Mouse (Mus musculus): ENCODE results near the gene Pla2g5.

Pla2g5 gene

DNA sequence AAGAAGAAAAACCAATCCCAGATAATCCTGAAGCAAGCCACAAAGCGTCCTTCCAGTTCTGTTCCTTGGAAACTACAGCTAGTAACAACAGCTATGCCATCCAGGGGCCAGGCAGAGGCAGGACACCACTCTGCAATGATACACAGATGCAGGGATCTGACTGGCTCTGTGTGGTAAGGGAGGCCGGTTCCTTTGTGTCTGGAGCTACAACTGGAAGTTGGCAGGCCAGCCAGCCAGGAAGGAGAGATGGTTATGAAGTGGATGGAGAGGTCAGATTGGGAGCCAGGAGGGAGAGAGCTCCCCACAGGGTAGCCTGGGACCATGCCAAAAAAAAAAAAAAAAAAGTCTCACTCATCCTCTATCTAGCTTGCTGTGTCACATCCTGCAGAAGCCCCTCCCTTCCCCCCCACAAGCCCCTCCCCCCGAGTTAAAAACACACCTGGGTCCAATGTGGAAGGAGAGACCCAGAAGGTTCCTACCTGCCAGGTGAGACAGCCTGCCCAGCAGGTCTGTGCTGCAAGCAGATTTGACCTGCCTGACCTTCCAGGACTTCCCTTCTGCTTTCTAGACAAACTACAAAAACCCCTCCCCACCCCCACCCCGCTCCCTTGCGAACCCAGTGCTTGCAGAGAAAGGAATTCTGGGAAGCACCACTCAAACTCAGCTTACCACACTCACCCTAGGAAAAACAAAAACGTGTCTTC lies 66.6 kb downstream of the Pla2g5 start:
- DNase-seq (ENCODE audit: low spot score in 2 of 2) = no peak

DNA sequence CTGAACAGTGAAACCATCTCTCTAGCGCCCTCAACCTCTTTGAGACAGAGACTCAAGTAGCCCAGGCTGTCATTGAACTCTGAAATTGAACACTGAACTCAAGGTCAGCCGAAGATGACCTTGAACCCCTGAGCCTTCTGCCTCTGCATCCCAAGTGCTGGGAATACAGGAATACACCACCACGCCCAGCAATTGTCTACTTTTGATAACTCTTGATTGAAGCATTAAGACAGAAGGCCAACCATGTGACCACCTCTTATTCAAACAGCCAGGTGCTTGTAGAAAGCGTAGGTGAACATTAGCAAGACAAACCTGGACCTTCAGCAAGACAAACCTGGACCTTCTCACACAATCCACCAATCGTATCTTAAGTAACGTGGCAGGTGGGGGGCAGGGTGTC lies 68.9 kb downstream of the Pla2g5 start:
- no peak for DNase-seq (ENCODE audit: low spot score in 2 of 2)

- no peak for DNase-seq (ENCODE audit: low spot score in 2 of 2)
Measured at GRCm38 (mm10) chr4:138793276-138793675, 70.0 kb downstream of the Pla2g5 start.

DNA sequence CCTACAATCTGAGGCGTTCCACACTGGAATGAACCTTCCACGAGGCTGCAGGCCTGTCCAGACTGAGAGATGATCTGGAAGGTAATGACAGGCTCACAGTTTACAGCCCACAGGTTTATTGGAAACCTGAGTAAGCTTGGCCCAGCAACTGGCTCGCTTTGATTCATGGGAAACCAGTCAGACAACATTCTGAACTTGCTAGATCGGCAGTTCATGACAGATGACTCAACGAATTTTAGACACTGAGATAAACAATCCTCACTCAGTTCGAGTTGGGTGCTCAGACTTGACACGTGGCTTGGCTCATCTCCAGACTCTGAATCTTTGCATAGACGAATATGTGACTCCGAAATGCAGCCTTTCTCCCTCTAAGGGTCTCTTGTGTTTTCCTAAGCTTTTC lies 70.7 kb downstream of the Pla2g5 start:
- no peak for DNase-seq (ENCODE audit: low spot score in 2 of 2)

DNA sequence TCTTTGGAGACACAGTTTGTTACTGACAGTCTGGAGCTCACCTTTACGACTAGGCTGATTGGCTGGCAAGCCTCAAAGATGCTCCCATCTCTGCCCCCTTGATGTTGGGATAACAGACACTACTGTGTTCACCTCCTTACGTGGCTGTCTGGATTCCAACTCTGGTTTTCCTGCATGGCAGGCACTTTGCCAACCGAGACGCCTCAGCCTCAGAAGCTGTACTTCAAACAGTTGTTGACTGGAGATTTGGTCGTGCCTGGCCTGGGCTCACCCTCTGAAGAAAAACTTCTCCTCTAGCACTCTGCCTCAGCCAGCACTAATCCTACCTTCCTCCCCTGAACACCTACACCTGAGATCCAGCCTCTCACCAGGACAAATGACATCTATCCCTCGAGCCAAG lies 71.8 kb downstream of the Pla2g5 start:
- no peak for DNase-seq (ENCODE audit: low spot score in 2 of 2)

DNA sequence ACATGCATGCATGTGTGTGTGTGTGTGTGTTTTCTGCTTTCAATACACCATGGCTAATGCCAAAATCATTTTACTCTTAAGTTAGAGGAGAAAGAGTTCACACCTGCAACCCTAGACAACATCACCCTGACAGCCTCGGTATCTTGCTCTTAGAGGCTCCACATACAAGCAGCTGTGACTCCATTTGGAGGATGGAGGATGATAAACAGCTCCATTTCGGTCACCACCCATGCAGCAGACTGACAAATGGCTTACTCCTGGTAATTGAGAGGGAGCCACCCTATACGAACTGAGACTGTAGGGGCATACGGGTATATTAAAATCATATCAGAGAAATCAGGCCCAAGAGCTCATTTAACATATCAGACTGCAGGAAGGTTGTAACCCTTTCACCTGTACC lies 74.9 kb downstream of the Pla2g5 start:
- DNase-seq (ENCODE audit: low spot score in 2 of 2) = no peak

DNA sequence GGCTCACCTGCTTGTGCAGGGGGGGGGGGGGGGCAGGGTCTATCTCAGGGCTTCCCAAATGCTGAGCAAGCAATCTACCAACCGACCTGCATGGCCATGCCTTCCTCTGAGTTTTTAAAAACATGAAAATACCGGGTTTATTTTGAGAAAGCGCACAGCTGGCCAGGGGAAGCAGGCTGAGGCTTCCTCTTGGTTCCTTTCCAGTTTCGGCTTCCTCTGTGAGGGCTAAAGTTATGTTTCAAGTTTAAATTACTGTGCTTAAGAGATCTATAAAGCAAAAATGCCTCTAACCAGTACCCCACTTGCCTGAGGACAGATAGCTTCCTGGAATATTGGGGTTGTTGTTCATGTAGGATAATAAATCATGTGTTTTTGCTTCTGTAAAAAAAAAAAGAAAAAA lies 77.1 kb downstream of the Pla2g5 start:
- DNase-seq (ENCODE audit: low spot score in 2 of 2) = no peak

DNA sequence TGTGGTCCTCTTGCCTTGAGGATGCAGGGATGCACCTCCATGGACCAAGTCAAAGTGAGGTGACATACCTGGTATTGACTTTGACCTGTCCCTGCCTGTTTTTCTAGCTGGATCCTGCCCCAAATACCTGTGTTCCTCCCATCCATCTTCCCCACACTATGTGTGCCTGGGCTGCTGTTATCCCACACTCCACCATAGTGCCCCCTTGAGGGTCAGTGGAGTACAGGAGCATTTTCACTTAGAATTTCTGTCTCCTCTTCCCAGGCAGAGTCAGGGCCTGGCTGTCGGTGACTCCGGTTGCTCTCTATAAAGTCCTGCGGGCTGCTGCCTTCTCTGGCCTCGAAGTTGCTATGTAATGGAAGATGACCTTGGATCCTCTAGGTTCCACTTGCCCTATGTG lies 77.6 kb downstream of the Pla2g5 start:
- no peak for DNase-seq (ENCODE audit: low spot score in 2 of 2)

GRCm38 (mm10) chr4:138782098-138782497 lies 81.2 kb downstream of the Pla2g5 start:
- no peak for DNase-seq (ENCODE audit: low spot score in 2 of 2)

DNA sequence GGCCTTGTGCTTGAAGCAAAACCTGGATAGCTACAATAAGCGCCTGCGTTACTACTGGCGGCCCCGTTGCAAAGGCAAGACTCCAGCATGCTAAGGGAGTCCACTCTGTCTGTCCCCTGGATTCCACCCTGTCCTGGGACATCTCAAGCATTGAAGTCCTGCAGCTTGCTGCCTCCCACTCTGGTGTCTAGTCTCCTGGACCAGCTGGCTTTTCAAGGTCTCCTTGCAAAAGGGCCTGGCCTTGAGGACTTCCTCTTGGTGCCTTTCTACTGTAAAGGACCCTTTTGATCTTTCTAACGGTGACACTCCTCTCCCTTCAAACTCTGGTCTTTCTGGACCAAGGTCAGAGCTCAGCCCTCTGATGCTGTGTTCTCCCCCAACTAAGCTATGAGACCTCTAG lies 83.0 kb downstream of the Pla2g5 start:
- no peak for DNase-seq (ENCODE audit: low spot score in 2 of 2)

GRCm38 (mm10) chr4:138777417-138778407 lies 85.6 kb downstream of the Pla2g5 start:
- DNase-seq (ENCODE audit: low spot score in 2 of 2) = no peak

GRCm38 (mm10) chr4:138775435-138775834 lies 87.8 kb downstream of the Pla2g5 start, which contains the start of gene Pla2g2d:
Gene Pla2g2d, plus strand, starts transcription at chr4:138775735.
- no peak for DNase-seq (ENCODE audit: low spot score in 2 of 2)

DNA sequence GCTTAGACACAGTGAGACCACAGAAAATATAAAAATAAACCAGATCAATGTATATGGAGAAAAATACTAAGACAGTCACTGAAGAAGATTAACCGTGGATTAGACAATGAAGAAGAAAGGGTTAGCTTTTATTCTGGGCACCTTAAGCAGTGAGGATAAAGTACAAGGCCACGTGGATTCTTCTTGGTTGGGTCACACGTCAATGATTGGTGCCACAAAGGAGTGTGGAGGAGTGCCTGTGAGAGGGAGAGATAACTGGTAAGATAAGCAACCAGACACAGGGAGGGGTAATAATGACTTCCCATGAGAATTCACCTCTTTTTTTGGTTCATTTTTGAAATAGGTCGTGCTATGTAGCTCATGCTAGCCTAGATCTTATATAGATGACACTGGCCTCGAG lies 90.9 kb downstream of the Pla2g5 start:
- DNase-seq (ENCODE audit: low spot score in 2 of 2) = no peak

GRCm38 (mm10) chr4:138771970-138772369 lies 91.3 kb downstream of the Pla2g5 start:
- DNase-seq (ENCODE audit: low spot score in 2 of 2) = no peak

DNA sequence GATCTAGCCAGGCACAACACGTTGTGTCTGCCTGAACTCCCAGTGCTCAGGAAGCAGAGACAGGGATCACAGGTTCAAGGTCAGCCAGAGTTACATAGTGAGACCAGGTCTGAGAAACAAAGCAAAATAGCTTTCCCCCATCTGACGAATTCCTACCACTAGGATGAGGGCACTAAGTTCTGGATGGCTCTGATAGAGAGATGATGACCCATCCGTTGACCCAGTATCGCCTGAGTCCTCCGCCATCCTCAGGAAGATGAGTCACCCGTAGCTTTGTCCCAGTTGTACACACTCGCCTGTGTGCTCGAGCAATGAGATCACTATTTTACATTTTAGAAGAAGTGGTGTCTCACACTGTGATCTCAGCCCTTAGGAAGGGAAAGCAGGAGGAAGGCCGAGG lies 101.0 kb downstream of the Pla2g5 start:
- DNase-seq (ENCODE audit: low spot score in 2 of 2) = no peak

GRCm38 (mm10) chr4:138757416-138757815 lies 105.9 kb downstream of the Pla2g5 start, which contains the start of gene Pla2g2f:
Gene Pla2g2f, minus strand, starts transcription at chr4:138757626.
- DNase-seq (ENCODE audit: low spot score in 2 of 2) = no peak

GRCm38 (mm10) chr4:138755983-138756382 lies 107.3 kb downstream of the Pla2g5 start:
- no peak for DNase-seq (ENCODE audit: low spot score in 2 of 2)

DNA sequence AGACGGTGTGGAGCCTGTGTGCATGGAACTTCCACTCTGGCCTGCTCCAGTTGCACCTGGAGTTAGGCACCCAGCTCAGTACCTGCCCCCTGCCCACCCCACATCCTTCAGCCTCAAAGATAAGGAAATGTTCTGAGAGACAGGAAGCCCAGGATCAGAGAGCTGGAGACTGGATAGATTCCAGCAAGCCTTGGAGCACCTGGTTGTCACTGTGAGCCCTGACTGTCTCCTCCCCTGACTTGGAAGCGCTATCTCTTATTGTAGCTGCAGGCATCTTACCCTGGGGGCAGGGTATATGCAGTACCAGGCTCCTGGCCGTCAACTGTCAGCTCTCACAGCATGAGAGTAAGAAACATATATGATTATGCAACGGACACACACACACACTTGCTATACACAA lies 107.8 kb downstream of the Pla2g5 start:
- no peak for DNase-seq (ENCODE audit: low spot score in 2 of 2)

DNA sequence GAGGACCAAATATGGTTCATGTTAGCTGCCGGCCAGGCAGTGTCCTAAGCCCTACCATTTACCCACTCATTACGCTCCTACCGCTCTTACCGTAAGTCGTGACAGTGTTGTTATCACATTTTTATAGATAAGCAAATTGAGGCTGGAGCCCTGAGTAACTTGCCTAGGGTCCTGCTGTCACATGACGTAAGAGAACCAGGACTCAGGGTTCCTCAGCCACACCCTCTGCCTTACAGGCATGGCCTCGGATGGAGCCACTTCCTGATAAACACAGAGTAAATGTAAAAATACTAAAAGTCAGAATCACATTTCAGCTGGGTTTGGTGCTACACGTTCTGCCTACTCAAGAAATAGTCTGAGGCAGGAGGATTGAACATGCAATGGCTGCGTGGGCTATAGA lies 108.8 kb downstream of the Pla2g5 start:
- no peak for DNase-seq (ENCODE audit: low spot score in 2 of 2)

- DNase-seq (ENCODE audit: low spot score in 2 of 2) = no peak
Measured at GRCm38 (mm10) chr4:138753608-138754007, 109.7 kb downstream of the Pla2g5 start.

DNA sequence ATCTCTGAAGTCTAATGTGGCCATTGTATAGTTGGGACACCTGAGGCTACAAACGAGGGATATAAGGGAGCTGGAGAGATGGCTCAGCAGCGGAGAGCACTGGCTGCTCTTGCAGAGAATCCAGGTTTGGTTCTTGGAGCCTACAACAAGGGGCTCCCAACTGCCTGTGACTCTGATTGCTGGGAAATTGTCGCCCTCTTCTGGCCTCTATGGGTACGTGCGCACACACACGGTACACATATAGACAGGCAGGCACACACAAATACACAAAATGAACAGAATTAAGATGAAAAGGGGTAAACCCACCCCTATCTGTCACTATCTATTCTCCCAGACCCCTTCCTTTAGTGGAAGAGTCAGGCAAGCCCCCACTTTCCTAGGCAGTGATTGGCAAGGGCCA lies 110.7 kb downstream of the Pla2g5 start:
- no peak for DNase-seq (ENCODE audit: low spot score in 2 of 2)
